Mouse (Mus musculus) midbrain, embryonic 14.5 days (tissue): ENCODE measurements around the gene Gm3183. TPM values are rescaled to one million over a fixed set of nuclear protein-coding genes. Genes with fewer than 3 reads are reported as not detected.
"Not testable (repeated sequence)": the region's sequence is repeated elsewhere in the genome, so short reads cannot be mapped to it uniquely, and the experiment has no call there.

Experiments
- ATAC-seq: fragments of 200-750 bp; cut with Nextera tagmentation; 2 replicates; pipeline ENCODE4 v1.8.0; 2017; ENCODE audit warnings: moderate number of reproducible peaks, moderate library complexity; ENCODE audit not compliant: low FRiP score, low TSS enrichment
- DNase-seq: peaks from one replicate; pipeline ENCODE4 v3.0.0-alpha.2; 2015
- H3K27ac ChIP-seq: fragments of 300-500 bp; sonication (generic); replicated peaks from 2 replicates; pipeline ENCODE4 v1.5.1; 2014; ENCODE audit warnings: mild to moderate bottlenecking, low read depth, low read length, moderate library complexity
- H3K27me3 ChIP-seq: fragments of 300-500 bp; sonication (generic); 2 replicates; pipeline ENCODE4 v1.6.1; 2014; ENCODE audit warnings: low read length, control low read depth, mixed read lengths; ENCODE audit not compliant: control insufficient read depth, insufficient read depth
- H3K36me3 ChIP-seq: fragments of 300-500 bp; sonication (generic); 2 replicates; pipeline ENCODE4 v1.6.1; 2014; ENCODE audit warnings: low read length, control low read depth; ENCODE audit not compliant: control insufficient read depth, insufficient read depth
- H3K4me1 ChIP-seq: fragments of 300-500 bp; sonication (generic); 2 replicates; pipeline ENCODE4 v1.6.1; 2014; ENCODE audit warnings: mild to moderate bottlenecking, antibody characterized with exemption, low read length, control low read depth; ENCODE audit not compliant: control insufficient read depth, insufficient read depth
- H3K4me2 ChIP-seq: fragments of 300-500 bp; sonication (generic); 2 replicates; pipeline ENCODE4 v1.6.1; 2014; ENCODE audit warnings: mild to moderate bottlenecking, low read length, moderate library complexity
- H3K4me3 ChIP-seq: fragments of 300-500 bp; sonication (generic); replicated peaks from 2 replicates; pipeline ENCODE4 v1.5.1; 2014; ENCODE audit warnings: low read depth, low read length
- H3K9ac ChIP-seq: fragments of 300-500 bp; sonication (generic); replicated peaks from 2 replicates; pipeline ENCODE4 v1.6.1; 2014; ENCODE audit warnings: mild to moderate bottlenecking, low read length, moderate library complexity
- H3K9me3 ChIP-seq: fragments of 300-500 bp; sonication (generic); 2 replicates; pipeline ENCODE4 v1.6.1; 2016; ENCODE audit warnings: low read length, control low read depth, mixed read lengths; ENCODE audit not compliant: control insufficient read depth
- WGBS: fragments of 180-500 bp; shearing (Covaris S2); extraction: QIAGEN DNeasy Blood & Tissue Kit; methylation state at CpG from one replicate; pipeline ENCODE4 v1.1.7; 2014; 5-methylcytosine and 5-hydroxymethylcytosine counted together
- polyA plus RNA-seq: library from polyadenylated mRNA; unstranded; fragments of >200 nt; fragmentation: Nextera tagmentation; extraction: Ambion mirVana; gene quantifications from 2 replicates; pipeline ENCODE4 v1.2.1, GENCODE M21; 2014

Gm3183 gene
- not detected in 2 replicates for polyA plus RNA-seq

- not testable (repeated sequence) for H3K9me3 ChIP-seq, ATAC-seq, H3K27me3 ChIP-seq, H3K9ac ChIP-seq, H3K4me2 ChIP-seq, H3K36me3 ChIP-seq, DNase-seq, H3K27ac ChIP-seq, H3K4me1 ChIP-seq, H3K4me3 ChIP-seq
- no CpG with 5 or more reads among the region's 1 CpGs for WGBS
These were observed at the start of gene Gm3183 for GRCm38 (mm10) chr5:94865136-94865535. Gene Gm3183, plus strand, starts transcription at chr5:94865436.

Other genes starting within 250 kb of the Gm3183 start
- not detected in 2 replicates for gene Gm3147, start 249.1 kb upstream of the Gm3183 start, polyA plus RNA-seq
- not detected in 2 replicates for gene Gm6509, start 241.5 kb upstream of the Gm3183 start, polyA plus RNA-seq
- not detected in 2 replicates for gene Gm6205, start 217.1 kb upstream of the Gm3183 start, polyA plus RNA-seq
- gene Gm6367, start 123.2 kb downstream of the Gm3183 start, polyA plus RNA-seq = not detected in 2 replicates
- gene Gm7942, start 241.5 kb downstream of the Gm3183 start, polyA plus RNA-seq = not detected in 2 replicates